Comparison of ENCODE assay signal across 9 mouse cellular contexts in genomic region chr14:31434426-31434825, GRCm38 (mm10). TPM values are rescaled to one million over a fixed set of nuclear protein-coding genes. Genes with fewer than 3 reads are reported as not detected.
DNase-seq lines count a peak whose midpoint lies in the region; ATAC-seq and TF ChIP-seq lines count a peak whose summit lies in the region.
"Had no signal": no experiment of that assay in that cellular context is flagged by ENCODE, and none has a peak within 500 bp of the region (broad histone marks: within the 10 kb centered on the region; RNA-seq: fewer than 3 reads in every experiment).

No protein-coding gene starts in this region.

- H3K4me3 ChIP-seq in heart, embryonic 14.5 days (ENCODE audit: control insufficient read depth in 1 of 2, insufficient read depth in 1 of 2, low read depth in 1 of 2, low read length in 2 of 2) = peak overlapping the region in 1 of 2 experiments; percentile 86; a peak in 2 of 4 replicates
- H3K4me3 ChIP-seq in hindbrain, embryonic 14.5 days (replicated peaks; ENCODE audit: low read length) = peak overlapping the region; percentile 57
- peak overlapping the region; percentile 86; the same call in 1 of the 2 replicates for H3K4me3 ChIP-seq in midbrain, embryonic 10.5 days

- no peaks in the 10 kb centered on the region for H3K9me3 ChIP-seq in heart, embryonic 14.5 days (ENCODE audit: control insufficient read depth, low read length)
- H3K9me3 ChIP-seq in hindbrain, embryonic 14.5 days (ENCODE audit: control insufficient read depth, low read length) = no peaks in the 10 kb centered on the region
- H3K9me3 ChIP-seq in midbrain, embryonic 10.5 days (replicated peaks) = no peaks in the 10 kb centered on the region
- H3K9me3 ChIP-seq: G1E had no signal

- no peaks in the 10 kb centered on the region for H3K27me3 ChIP-seq in heart, embryonic 14.5 days (ENCODE audit: control insufficient read depth, insufficient read depth, low read length)
- no peaks in the 10 kb centered on the region for H3K27me3 ChIP-seq in hindbrain, embryonic 14.5 days (ENCODE audit: control insufficient read depth, insufficient read depth, low read length)
- peaks cover 46% of the 10 kb centered on the region for H3K27me3 ChIP-seq in midbrain, embryonic 10.5 days (ENCODE audit: low read depth, poor library complexity, severe bottlenecking)

- H3K4me2 ChIP-seq in heart, embryonic 14.5 days (ENCODE audit: low read length) = peak overlapping the region; percentile 99
- peak overlapping the region; percentile 63 for H3K4me2 ChIP-seq in hindbrain, embryonic 14.5 days (replicated peaks)

- TF ChIP-seq POLR2A in brain, embryonic 14.5 days (IDR thresholded peaks at IDR 0.05; ENCODE audit: borderline replicate concordance, extremely low read depth, insufficient read depth, insufficient read length, poor library complexity, severe bottlenecking) = no peak

- no peak overlapping the region for H3K27ac ChIP-seq in heart, embryonic 14.5 days (replicated peaks in 1 of 2; ENCODE audit: control insufficient read depth in 1 of 2, insufficient read depth in 1 of 2, low read depth in 2 of 2, low read length in 2 of 2)
- H3K27ac ChIP-seq in hindbrain, embryonic 14.5 days = no peak overlapping the region
- no peak overlapping the region for H3K27ac ChIP-seq in midbrain, embryonic 10.5 days (replicated peaks)

- no peak for ATAC-seq in heart, embryonic 14.5 days (ENCODE audit: insufficient number of reproducible peaks, insufficient read depth, low FRiP score, low read depth)
- ATAC-seq in hindbrain, embryonic 14.5 days (ENCODE audit: low FRiP score) = no peak

- WGBS in heart, embryonic 14.5 days = 67% methylated on average over 5 of the region's 5 CpGs
- 51% methylated on average over 5 of the region's 5 CpGs for WGBS in hindbrain, embryonic 14.5 days
- 61% methylated on average over 5 of the region's 5 CpGs for WGBS in midbrain, embryonic 10.5 days

- no peaks in the 10 kb centered on the region for H3K36me3 ChIP-seq in heart, embryonic 14.5 days (ENCODE audit: control insufficient read depth, insufficient read depth, low read length)
- peaks cover 9% of the 10 kb centered on the region; the same call in 1 of the 2 replicates for H3K36me3 ChIP-seq in hindbrain, embryonic 14.5 days (replicated peaks; ENCODE audit: control insufficient read depth, insufficient read depth)
- H3K36me3 ChIP-seq in midbrain, embryonic 10.5 days = no peaks in the 10 kb centered on the region
- H3K36me3 ChIP-seq: G1E had no signal

- peaks cover 7 to 9% of the 10 kb centered on the region in 2 experiments for H3K4me1 ChIP-seq in heart, embryonic 14.5 days (ENCODE audit: control insufficient read depth in 2 of 2, insufficient read depth in 2 of 2, low read length in 2 of 2)
- peaks cover 29% of the 10 kb centered on the region for H3K4me1 ChIP-seq in hindbrain, embryonic 14.5 days (replicated peaks; ENCODE audit: control insufficient read depth, insufficient read depth, low read length)
- H3K4me1 ChIP-seq in midbrain, embryonic 10.5 days = peaks cover 30% of the 10 kb centered on the region

- no peak for DNase-seq in heart, postnatal 36 days
- DNase-seq in brain, embryonic 14.5 days (ENCODE audit: low read depth) = peak; percentile 28
- no peak for DNase-seq in hindbrain, embryonic 14.5 days (ENCODE audit: low spot score)
- no peak for DNase-seq in midbrain, embryonic 10.5 days (ENCODE audit: low spot score)
- DNase-seq in right cerebral cortex, adult 2 months (ENCODE audit: low spot score in 2 of 2) = no peak
- no peak for DNase-seq in frontal cortex, postnatal 25 days (ENCODE audit: low spot score in 2 of 2)
- no peak for DNase-seq in spleen, postnatal 36 days (ENCODE audit: low spot score in 2 of 2)

- peak overlapping the region; percentile 88; the same call in 1 of the 2 replicates for H3K9ac ChIP-seq in heart, embryonic 14.5 days (ENCODE audit: low read length)
- H3K9ac ChIP-seq in hindbrain, embryonic 14.5 days = peak overlapping the region; percentile 93

- TF ChIP-seq CTCF in brain, embryonic 14.5 days (IDR thresholded peaks at IDR 0.05; ENCODE audit: borderline replicate concordance, extremely low read depth, insufficient read depth, insufficient read length) = no peak

- intact Hi-C loops in heart, postnatal 36 days (cut with DNase I) = loop anchor here (2.0 kb wide), 1 partner anchor 26 kb away; no protein-coding TSS in a partner anchor

RNA-seq across cellular contexts. Expression of gene Sh3bp5, which starts 1.5 kb away (rescaled TPM):
- 13.0 and 13.5 TPM in 2 replicates for polyA plus RNA-seq in heart, embryonic 14.5 days (2014; fragmentation: Nextera tagmentation; extraction: Ambion mirVana)
- total RNA-seq in heart, postnatal 36 days (2021) = 10 to 100 TPM; 56.4 to 60.6 TPM
- polyA plus RNA-seq in brain, embryonic 14.5 days (2012; rRNA removed) = 110 and 167 TPM in 2 replicates
- 86.9 and 93.7 TPM in 2 replicates for polyA plus RNA-seq in hindbrain, embryonic 14.5 days (2014; fragmentation: Nextera tagmentation; extraction: Ambion mirVana)
- 17.3 and 22.8 TPM in 2 replicates for polyA plus RNA-seq in midbrain, embryonic 10.5 days (2016; fragmentation: Nextera tagmentation; extraction: Ambion mirVana)

RNA-seq across cellular contexts. Expression of gene Eaf1, which starts 59.8 kb away (rescaled TPM):
- polyA plus RNA-seq in heart, embryonic 14.5 days (2014; fragmentation: Nextera tagmentation; extraction: Ambion mirVana) = 13.1 and 13.2 TPM in 2 replicates
- total RNA-seq in heart, postnatal 36 days (2021) = 10 to 100 TPM; 10.4 to 12.1 TPM
- polyA plus RNA-seq in brain, embryonic 14.5 days (2012; rRNA removed) = 19.1 and 19.5 TPM in 2 replicates
- polyA plus RNA-seq in hindbrain, embryonic 14.5 days (2014; fragmentation: Nextera tagmentation; extraction: Ambion mirVana) = 9.3 and 10.0 TPM in 2 replicates
- polyA plus RNA-seq in midbrain, embryonic 10.5 days (2016; fragmentation: Nextera tagmentation; extraction: Ambion mirVana) = 21.6 and 21.8 TPM in 2 replicates
